Mouse (Mus musculus) CH12.LX (cell line): ENCODE measurements around the gene Smim27.

Source experiments
- CTCF ChIP-seq, 2 experiments: IDR thresholded peaks in 1 of 2; conservative IDR thresholded peaks in 1 of 2; 2 replicates each; pipeline ENCODE4 v1.5.1; 2011 to 2012; ENCODE audit warnings: low read depth in 2 of 2, low read length in 2 of 2, improper control_type of control experiment in 1 of 2, inconsistent platforms in 1 of 2, mild to moderate bottlenecking in 1 of 2, moderate library complexity in 1 of 2
- EP300 ChIP-seq: IDR thresholded peaks from 2 replicates; pipeline ENCODE4 v1.6.1; 2011; ENCODE audit warnings: low read length, improper control_type of control experiment
- MEF2A ChIP-seq: IDR thresholded peaks from 2 replicates; pipeline ENCODE4 v1.6.1; 2014; ENCODE audit warnings: low read depth, mild to moderate bottlenecking, inconsistent platforms, low read length, improper control_type of control experiment, borderline replicate concordance
- UBTF ChIP-seq: IDR thresholded peaks from 2 replicates; pipeline ENCODE4 v1.6.1; 2012; ENCODE audit warnings: low read depth, mild to moderate bottlenecking, inconsistent platforms, low read length, improper control_type of control experiment, moderate library complexity
- ZC3H11A ChIP-seq: IDR thresholded peaks from 2 replicates; pipeline ENCODE4 v1.6.1; 2012; ENCODE audit warnings: low read depth, mild to moderate bottlenecking, inconsistent platforms, low read length, improper control_type of control experiment

DNA sequence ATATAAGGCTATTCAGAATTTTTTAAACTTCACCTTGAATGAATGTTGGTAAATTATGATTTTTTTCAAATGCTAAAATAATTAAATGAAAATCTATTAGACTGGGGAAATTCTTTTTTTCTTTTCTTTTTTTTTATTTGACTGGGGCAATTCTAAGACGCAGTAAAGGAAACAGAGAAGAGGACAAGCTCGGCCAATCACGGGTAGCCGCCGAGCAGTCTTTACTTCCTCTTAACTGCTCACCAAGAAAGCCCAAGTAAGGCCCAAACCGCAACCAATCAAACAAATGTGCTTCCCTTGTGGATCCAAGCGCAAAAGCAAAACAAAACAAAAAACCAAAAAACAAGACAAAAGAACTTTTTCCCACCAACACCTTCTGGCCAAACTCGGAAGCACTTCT lies 25.3 kb upstream of the Smim27 start:
- TF ChIP-seq UBTF (no peak), ZC3H11A (no peak), CTCF (conservative IDR thresholded peaks at IDR 0.05 in 1 of 2, IDR thresholded peaks at IDR 0.05 in 1 of 2; ENCODE audit: low read depth in 2 of 2, low read length in 2 of 2) (no peak), EP300 (no peak), MEF2A (no peak)
